Mouse (Mus musculus) thymus, adult 2 months (tissue): ENCODE data around the gene Asgr2.

Experiments used
- CTCF ChIP-seq: fragments of 200-500 bp; IDR thresholded peaks from 2 replicates; pipeline ENCODE4 v1.5.1; 2012; ENCODE audit warnings: mild to moderate bottlenecking, control low read depth, low read length, moderate library complexity, borderline replicate concordance; ENCODE audit not compliant: control insufficient read depth, poor library complexity, insufficient read depth; ENCODE audit errors: extremely low read depth
- POLR2A ChIP-seq: fragments of 200-500 bp; IDR thresholded peaks from 2 replicates; pipeline ENCODE4 v1.6.1; 2012; ENCODE audit warnings: mild to moderate bottlenecking, low read length, control low read depth, moderate library complexity; ENCODE audit not compliant: control insufficient read depth, poor library complexity, insufficient read depth; ENCODE audit errors: extremely low read depth

DNA sequence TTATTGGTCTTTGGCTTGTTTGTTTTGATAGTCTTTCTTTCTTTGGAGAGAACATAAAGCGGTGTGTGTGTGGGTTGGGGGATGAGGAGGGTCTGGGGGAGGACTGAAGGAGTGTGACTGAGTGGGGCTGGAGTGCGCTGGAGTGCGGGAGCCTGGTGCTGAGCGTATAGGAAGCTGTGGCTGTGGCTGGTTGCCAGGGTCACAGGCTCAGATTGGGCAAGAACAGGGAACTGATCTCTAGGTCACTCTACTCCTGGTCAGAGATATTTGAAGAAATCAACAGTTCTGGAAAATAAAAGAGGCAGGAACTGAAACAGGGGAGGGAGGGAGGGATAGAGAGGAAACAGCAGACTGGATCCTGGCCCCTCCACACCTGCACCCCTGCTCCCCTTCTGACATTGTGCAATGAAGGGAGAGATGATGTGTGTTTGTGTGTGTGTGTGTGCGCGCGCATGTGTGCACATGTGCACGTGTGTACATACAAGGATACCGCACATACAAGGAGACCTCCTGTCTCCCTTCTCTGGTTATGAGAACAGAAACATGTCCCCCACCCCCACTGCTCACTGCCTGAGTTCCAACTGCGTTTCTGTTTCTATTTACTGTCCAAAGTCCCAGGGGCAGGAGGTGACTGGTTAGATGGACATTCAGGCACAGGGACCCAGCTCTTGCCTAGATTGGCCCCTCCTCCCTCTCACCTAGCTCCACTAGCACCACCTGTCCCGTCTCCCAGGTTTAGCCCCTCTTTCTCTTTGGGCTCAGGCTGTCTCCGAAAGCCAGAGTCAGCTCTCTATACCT is at the start of gene Asgr2:
- TF ChIP-seq CTCF: no peak
- TF ChIP-seq POLR2A: no peak
